Mouse (Mus musculus): ENCODE results near the gene Frmd4a.

DNA sequence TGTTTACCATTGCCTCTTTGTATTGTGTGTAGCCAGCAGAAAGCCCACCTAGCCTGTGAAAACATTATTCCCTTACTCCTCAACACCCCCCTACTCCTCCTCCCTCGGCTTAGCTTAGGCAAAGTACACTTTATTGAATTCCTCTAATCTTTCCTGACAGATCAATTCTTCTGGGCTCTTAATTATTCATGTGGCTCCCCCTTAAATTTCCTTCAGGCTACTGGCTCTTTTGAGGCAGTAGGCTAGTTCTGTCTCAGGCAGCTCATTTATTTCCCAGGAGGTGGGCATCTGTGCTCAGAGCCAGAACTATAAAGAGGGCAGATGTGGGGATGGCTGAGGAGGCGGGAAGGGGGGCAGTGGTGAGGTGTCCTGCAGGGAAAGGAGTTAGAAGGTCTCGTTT is 24.5 kb downstream of the Frmd4a start:
- TF ChIP-seq POLR2A (IDR thresholded peaks at IDR 0.05; ENCODE audit: low read depth, low read length): no peak
- no peak for TF ChIP-seq CTCF (IDR thresholded peaks at IDR 0.05; ENCODE audit: extremely low read depth, insufficient read length, insufficient replicate concordance, low read depth, low read length)
